Mouse (Mus musculus) adrenal gland, postnatal 36 days (tissue): Measurements from ENCODE around the gene Zfp189. TPM values are rescaled to one million over a fixed set of nuclear protein-coding genes. Genes with fewer than 3 reads are reported as not detected.
A peak's percentile ranks its signal among the peaks of the same experiment; 100 is the strongest.
"Not testable (repeated sequence)": the region's sequence is repeated elsewhere in the genome, so short reads cannot be mapped to it uniquely, and the experiment has no call there.

Experiments used
- DNase-seq, 2 experiments: peaks; one replicate each; pipeline ENCODE4 v3.0.0; 2021; ENCODE audit warnings: mixed read lengths in 1 of 2
- long read RNA-seq, 2 experiments: library from polyadenylated mRNA; stranded (forward); transcript quantifications; one replicate each; pipeline ENCODE4 v2.0.0; 2021; ENCODE audit warnings: borderline sequencing depth in 2 of 2
- total RNA-seq, 2 experiments: library from RNA; stranded (reverse); gene quantifications; 2 replicates each; pipeline ENCODE4 v1.2.3; 2021

Gene Zfp189
- total RNA-seq, result 1 to 10 TPM; 5.9 to 6.5 TPM
- long read RNA-seq, experiment 1, transcript Zfp189-202 (3 exons, 2,965 nt), result major isoform, 7 of 7 reads
- long read RNA-seq, experiment 1, partial matches to known transcripts, result 0 of 7 reads
- long read RNA-seq, experiment 1, other reads (novel, unspliced or antisense), result 0 of 7 reads
- long read RNA-seq, experiment 2, partial matches to known transcripts, result 0 of 2 reads
- long read RNA-seq, experiment 2, other reads (novel, unspliced or antisense), result 0 of 2 reads

- peak; percentile 93 to 94 for DNase-seq
Measured at GRCm38 (mm10) chr4:49520572-49521340, at the start of gene Zfp189, which contains the start of gene Mrpl50. Gene Zfp189, plus strand, starts transcription at chr4:49521176. Gene Mrpl50, minus strand, starts transcription at chr4:49521093.

GRCm38 (mm10) chr4:49473435-49474100 is 47.4 kb upstream of the Zfp189 start, which contains the start of gene Acnat1:
Gene Acnat1, minus strand, starts transcription at chr4:49473912.
- DNase-seq, result no peak

DNA sequence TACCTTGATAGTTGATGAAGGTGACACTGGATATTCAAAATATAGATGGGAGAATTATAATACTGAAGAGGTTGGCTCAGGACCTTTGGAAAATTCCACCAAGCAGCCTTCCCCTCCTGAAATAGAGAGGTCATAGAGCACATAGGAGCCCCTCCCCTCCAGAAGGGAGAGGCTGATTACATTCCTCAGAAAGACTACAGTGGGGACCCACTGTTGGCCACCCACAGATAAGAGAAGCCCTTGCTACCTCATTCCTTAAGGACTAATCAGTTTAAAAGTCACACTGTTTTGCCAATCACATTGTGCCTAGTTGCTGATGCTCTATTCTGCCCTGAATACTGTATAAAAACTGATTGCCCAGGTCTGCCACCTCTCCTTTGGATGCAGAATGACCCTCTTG is 46.4 kb upstream of the Zfp189 start:
- no peak for DNase-seq

DNA sequence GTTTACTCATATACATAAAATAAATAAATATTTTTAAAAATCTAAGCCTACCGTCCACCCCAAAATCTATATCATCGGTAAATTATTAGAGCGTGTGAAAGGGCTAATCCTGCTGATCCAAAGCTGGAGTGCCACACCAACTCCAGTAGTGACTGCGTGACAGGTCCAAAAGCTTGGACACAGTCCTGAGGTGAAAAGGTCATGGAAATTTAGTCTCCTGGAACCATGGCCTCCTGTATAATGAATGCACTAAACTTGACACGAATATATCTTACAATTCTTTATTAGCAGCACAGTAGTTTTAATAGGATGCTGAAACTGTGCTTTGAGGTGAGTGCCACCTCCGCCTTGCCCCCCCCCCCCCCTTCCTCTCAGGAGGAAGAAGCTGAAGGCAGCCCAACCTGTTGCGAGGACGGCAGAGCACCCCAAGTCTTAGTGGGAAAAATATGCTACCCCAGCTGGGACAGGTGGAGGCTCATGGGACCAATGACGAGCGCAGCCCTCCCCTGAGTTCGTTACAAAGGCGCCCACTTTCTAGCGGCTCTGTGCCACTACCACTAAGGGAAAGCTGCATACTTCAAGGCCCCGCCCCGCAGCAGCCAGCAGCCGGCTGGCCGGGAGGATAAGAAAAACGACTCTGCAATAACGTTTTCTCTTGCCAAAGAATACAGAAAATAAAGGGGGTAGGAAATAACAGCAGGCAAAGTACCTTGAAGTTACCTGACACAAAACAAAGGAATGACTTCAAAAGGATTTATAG is 42.7 kb upstream of the Zfp189 start:
- DNase-seq, result peak; percentile 32 to 55

DNA sequence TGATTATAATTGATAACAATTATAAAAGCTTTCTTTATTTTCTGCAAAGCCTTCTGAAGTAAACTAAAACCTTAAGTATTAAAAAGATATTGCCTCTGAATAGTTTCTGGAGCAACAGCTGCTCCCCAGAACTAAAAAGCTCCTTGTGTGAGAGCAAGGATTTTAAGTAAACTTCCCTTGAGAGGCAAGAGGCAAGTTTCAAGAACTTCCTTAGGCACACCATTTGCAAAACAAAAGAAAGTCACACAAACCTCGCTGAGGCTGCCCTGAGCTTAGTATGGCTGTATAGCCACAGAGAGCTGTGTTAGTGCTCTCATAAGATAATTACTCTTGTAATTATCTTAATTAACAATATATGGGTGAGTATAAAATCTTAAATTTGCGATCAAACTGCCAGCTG is 41.9 kb upstream of the Zfp189 start:
- DNase-seq, result not testable (repeated sequence)

DNA sequence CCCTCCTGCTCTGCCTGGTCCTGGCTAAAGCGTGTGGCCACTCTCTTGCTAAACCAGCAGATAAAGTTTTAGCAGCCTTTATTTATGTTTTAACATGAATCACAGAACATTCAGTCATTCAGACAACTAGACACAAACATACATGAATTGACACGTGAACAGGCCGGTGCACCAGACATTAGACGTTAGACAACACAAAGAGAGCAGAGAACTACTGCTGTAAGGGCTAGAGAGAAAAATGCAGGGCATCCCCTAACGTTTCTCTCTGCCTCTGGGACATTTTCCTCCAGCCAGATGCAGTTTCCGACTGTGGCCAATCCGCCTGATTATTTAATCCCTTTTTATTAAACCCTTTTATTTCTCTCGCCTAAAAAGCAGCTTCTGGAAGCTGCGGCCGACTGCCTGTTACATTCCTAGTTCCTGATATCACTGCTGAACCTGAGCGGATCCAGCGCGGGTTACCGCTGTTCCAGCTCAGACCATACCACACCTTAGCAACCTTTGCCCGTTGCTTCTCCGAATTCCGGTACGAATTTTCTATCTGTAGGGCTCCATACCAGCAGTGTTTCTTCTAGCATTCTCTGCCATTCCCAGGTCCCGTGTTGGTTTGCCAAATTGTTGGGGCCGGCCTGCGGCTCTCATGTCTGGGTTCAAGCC is 40.7 kb upstream of the Zfp189 start:
- no peak for DNase-seq

DNA sequence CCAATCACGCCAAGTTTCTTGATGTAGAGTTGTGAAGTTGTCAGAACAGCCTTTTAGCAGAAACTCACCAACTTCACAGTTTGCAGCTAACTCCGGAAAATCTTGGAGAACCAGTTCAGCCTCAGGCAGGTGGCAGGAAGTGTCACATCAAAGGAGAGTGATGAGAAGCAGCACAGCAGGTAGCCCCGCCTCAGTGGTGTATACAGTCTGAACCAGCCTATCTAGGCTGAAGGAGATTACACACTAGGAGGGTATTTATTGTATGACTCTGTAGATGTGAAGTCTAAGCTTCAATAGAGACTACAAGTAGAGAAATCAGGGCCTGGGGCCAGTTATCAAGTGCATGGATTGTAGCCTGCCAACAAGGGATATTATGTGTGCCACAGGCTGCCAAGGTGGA is 40.1 kb upstream of the Zfp189 start:
- no peak for DNase-seq

DNA sequence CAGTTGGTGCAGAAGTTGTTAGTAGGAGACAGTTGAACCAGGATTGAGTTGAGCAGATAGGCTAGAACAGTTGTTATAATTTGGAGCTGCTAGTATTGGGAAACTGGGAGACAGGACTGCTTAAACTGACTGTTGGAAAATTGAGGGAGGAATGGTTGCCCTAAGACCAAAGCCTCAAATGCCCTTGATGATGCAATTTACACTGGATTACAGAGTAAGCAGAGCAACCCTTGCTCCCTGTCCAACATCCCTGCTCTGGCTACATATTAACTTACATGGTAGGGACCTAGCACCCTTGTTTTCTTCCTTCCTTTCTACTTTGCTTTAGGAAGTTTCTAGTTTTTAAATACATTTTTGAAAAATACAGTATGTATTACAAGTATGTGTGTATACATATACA is 35.5 kb upstream of the Zfp189 start:
- DNase-seq, result no peak

- DNase-seq, result not testable (repeated sequence)
Measured at GRCm38 (mm10) chr4:49485934-49486650, 34.9 kb upstream of the Zfp189 start.

GRCm38 (mm10) chr4:49503563-49503962 is 17.4 kb upstream of the Zfp189 start:
- DNase-seq, result no peak

DNA sequence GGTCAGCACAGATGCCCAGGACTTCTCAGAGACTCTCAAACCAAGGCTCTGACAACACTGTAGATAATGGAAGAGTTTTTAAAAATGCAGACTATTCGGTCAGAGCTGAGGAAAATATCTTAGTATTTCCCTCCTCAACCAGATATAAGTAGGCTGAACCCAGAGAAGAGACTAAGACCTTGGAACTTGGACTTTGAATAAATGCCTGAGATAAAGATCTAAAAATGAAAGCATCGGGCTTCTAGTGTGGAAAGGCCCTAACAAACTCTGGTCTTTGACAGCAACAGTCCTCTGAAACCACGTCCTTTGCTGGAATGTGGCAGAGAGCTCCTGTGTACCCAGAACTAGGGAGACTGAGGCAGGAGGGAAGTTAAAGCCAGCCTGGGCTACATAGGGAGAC is 14.6 kb upstream of the Zfp189 start, which contains the start of gene Baat:
Gene Baat (minus strand): TSS at position 172 of the 400 bp plus-strand sequence.
- no peak for DNase-seq

GRCm38 (mm10) chr4:49509183-49509582 is 11.8 kb upstream of the Zfp189 start:
- no peak for DNase-seq

GRCm38 (mm10) chr4:49510236-49510835 is 10.6 kb upstream of the Zfp189 start:
- DNase-seq, result not testable (repeated sequence)

DNA sequence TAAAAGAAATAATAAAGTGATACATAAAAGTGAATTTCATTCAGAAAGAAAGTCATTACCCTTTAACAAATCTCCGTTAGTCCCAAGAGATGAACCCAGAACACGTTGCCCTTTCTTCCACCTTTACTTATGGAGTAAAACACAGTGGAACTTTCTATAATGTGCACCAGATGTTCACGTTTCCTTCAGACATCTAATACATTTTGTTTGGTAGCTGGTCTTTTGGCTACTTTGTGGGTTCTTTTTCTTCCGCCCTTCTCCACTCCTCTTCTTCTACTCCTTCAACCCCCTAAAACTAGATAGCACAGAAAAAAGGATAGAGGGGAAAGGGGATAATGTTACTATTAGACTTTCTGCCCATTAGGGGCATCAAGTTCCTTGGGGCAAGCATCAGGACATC is 8.3 kb upstream of the Zfp189 start:
- no peak for DNase-seq

DNA sequence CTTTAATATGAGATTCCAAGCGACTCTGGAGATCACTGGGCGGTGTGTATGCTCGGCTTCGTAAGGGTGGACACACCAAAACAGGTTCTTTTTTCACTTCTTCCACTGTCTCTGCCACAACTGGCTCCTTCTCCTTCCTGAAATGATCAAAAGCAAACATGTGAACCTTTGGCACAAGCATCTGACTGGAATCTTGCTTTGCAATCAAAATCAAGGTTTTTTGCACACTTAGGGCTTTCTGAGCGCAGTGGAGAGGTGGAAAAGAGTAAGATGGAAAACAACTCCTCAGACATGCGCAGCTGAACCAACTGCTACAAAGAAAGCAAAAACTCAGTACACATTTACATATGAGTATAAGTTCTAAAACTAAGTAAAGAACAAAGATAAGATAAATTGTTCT is 6.5 kb upstream of the Zfp189 start:
- DNase-seq, result no peak

- DNase-seq, result no peak
Measured at GRCm38 (mm10) chr4:49519476-49519875, 1.5 kb upstream of the Zfp189 start.

- no peak for DNase-seq
Measured at GRCm38 (mm10) chr4:49521346-49521745, 370 bp downstream of the Zfp189 start.

DNA sequence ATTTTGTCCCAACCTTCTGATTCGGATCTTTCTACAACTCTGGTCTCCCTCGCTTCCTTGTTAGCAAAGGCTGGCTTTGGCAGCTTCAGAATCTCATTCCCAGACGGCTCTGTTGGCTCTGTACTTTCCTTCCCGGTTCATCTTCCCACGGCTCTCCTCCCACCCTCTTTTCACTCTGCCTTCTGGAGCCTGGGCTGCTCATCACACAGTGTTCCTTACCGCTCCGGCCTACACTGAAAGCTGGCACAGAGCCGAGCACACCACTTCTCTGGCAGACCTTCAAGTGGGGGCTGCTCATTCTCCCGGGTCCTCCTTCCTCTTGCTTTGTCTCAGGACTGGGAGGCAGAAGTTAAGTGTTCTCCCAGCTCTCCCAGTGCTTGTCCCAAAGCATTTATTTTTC is 1.6 kb downstream of the Zfp189 start:
- DNase-seq, result no peak

- no peak for DNase-seq
Measured at GRCm38 (mm10) chr4:49535036-49535435, 14.1 kb downstream of the Zfp189 start.

GRCm38 (mm10) chr4:49535675-49536294 is 14.8 kb downstream of the Zfp189 start:
- no peak for DNase-seq
